Mouse (Mus musculus): ENCODE results near the gene Spata16.
"Not testable (repeated sequence)": the region's sequence is repeated elsewhere in the genome, so short reads cannot be mapped to it uniquely, and the experiment has no call there.

Spata16 gene

GRCm38 (mm10) chr3:26637402-26637801, at the start of gene Spata16:
TSS of gene Spata16 (plus strand) at chr3:26637620.
- in situ Hi-C loops (cut with MboI; ENCODE audit: low sequenced_read_pairs): no loop called here

GRCm38 (mm10) chr3:26604861-26605260, 32.6 kb upstream of the Spata16 start:
- in situ Hi-C loops (cut with MboI; ENCODE audit: low sequenced_read_pairs): no loop called here

GRCm38 (mm10) chr3:26608531-26608930, 28.9 kb upstream of the Spata16 start:
- in situ Hi-C loops (cut with MboI; ENCODE audit: low sequenced_read_pairs): no loop called here

- in situ Hi-C loops (cut with MboI; ENCODE audit: low sequenced_read_pairs): no loop called here
Measured at GRCm38 (mm10) chr3:26639214-26639613, 1.8 kb downstream of the Spata16 start.

- in situ Hi-C loops (cut with MboI; ENCODE audit: low sequenced_read_pairs): no loop called here
Measured at GRCm38 (mm10) chr3:26639851-26640250, 2.4 kb downstream of the Spata16 start.

GRCm38 (mm10) chr3:26640321-26641075, 3.1 kb downstream of the Spata16 start:
- in situ Hi-C loops (cut with MboI; ENCODE audit: low sequenced_read_pairs): no loop called here

GRCm38 (mm10) chr3:26641351-26642249, 4.2 kb downstream of the Spata16 start:
- in situ Hi-C loops (cut with MboI; ENCODE audit: low sequenced_read_pairs): no loop called here

GRCm38 (mm10) chr3:26644136-26644535, 6.7 kb downstream of the Spata16 start:
- in situ Hi-C loops (cut with MboI; ENCODE audit: low sequenced_read_pairs): no loop called here

- in situ Hi-C loops (cut with MboI; ENCODE audit: low sequenced_read_pairs): no loop called here
Measured at GRCm38 (mm10) chr3:26646834-26647233, 9.4 kb downstream of the Spata16 start.

- in situ Hi-C loops (cut with MboI; ENCODE audit: low sequenced_read_pairs): no loop called here
Measured at GRCm38 (mm10) chr3:26685832-26686231, 48.4 kb downstream of the Spata16 start.

GRCm38 (mm10) chr3:26709492-26709891, 72.1 kb downstream of the Spata16 start:
- in situ Hi-C loops (cut with MboI; ENCODE audit: low sequenced_read_pairs): not testable (repeated sequence)

GRCm38 (mm10) chr3:26727526-26727925, 90.1 kb downstream of the Spata16 start:
- in situ Hi-C loops (cut with MboI; ENCODE audit: low sequenced_read_pairs): no loop called here

GRCm38 (mm10) chr3:26750492-26750891, 113.1 kb downstream of the Spata16 start:
- in situ Hi-C loops (cut with MboI; ENCODE audit: low sequenced_read_pairs): no loop called here

GRCm38 (mm10) chr3:26752441-26752840, 115.0 kb downstream of the Spata16 start:
- in situ Hi-C loops (cut with MboI; ENCODE audit: low sequenced_read_pairs): no loop called here

GRCm38 (mm10) chr3:26793334-26794101, 156.1 kb downstream of the Spata16 start:
- in situ Hi-C loops (cut with MboI; ENCODE audit: low sequenced_read_pairs): no loop called here

- in situ Hi-C loops (cut with MboI; ENCODE audit: low sequenced_read_pairs): no loop called here
Measured at GRCm38 (mm10) chr3:26795851-26796538, 158.6 kb downstream of the Spata16 start.

- in situ Hi-C loops (cut with MboI; ENCODE audit: low sequenced_read_pairs): no loop called here
Measured at GRCm38 (mm10) chr3:26796954-26797353, 159.5 kb downstream of the Spata16 start.

- in situ Hi-C loops (cut with MboI; ENCODE audit: low sequenced_read_pairs): no loop called here
Measured at GRCm38 (mm10) chr3:26814307-26814706, 176.9 kb downstream of the Spata16 start.

- in situ Hi-C loops (cut with MboI; ENCODE audit: low sequenced_read_pairs): no loop called here
Measured at GRCm38 (mm10) chr3:26815764-26816163, 178.3 kb downstream of the Spata16 start.

- in situ Hi-C loops (cut with MboI; ENCODE audit: low sequenced_read_pairs): no loop called here
Measured at GRCm38 (mm10) chr3:26819398-26819797, 182.0 kb downstream of the Spata16 start.

All from CH12F3 (cell line).